Mouse (Mus musculus): ENCODE measurements around the gene Sgk1. TPM values are rescaled to one million over a fixed set of nuclear protein-coding genes. Genes with fewer than 3 reads are reported as not detected.
A peak's percentile ranks its signal among the peaks of the same experiment; 100 is the strongest.

The Sgk1 gene
- polyA plus RNA-seq, 1 experiment from 2014 or later, result 28.2 TPM

DNA sequence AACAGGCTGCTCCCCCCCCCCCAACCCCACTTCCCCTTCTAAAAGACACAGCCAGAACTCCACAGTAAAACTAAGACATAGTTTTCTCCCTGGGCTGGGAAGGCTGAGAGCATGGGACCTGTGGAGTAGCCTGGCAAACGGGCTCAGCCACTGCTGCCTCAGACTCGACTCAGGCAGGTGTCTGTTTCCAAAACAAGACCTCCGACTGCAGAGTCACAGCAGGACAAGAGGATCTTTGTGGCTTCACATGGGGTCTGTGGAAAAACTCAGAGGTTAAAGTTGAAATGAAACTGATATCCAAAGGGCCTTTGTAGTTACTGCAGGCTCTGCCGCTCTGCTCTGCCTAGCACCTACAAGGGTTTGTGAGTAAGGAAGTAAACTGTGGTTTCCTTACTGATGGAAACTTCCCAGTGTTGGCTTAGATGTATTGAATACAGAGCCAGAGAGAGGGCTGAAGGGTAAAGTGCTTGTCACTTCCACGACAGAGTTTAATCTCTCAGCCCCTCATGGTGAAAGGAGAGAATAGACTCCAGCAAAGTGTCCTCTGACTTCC, 25.0 kb downstream of the Sgk1 start:
- H3K9me3 ChIP-seq, result no peaks in the 10 kb centered on the region
- WGBS, result 19% methylated on average over 5 of the region's 5 CpGs
- no peak overlapping the region for H3K9ac ChIP-seq (replicated peaks)

DNA sequence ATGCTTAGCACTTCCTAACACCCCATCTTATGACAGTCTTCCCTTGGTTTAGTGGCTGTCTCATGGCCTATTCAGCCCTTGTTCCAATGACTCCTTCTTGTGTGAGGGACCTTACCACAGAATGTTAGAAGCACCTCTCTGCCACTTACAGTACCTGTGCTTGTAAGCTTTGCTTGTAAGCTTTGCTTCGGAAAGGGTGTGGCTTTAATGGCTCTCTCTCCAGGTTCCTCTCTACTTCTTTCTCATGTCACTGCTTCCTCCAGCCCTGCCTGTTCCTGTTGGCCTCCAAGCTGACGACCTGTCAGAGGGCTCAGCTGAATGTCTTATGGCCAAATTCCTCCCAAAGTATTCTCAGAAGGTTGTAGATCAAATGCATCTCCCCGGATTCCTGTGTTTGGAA, 25.8 kb downstream of the Sgk1 start:
- Histone ChIP-seq H3K9ac (replicated peaks) (no peak overlapping the region), H3K4me1 (no peaks in the 10 kb centered on the region), H3K4me3 (no peak overlapping the region), H3K36me3 (no peaks in the 10 kb centered on the region), H3K9me3 (no peaks in the 10 kb centered on the region), H3K27me3 (no peaks in the 10 kb centered on the region), H3K4me2 (replicated peaks) (no peak overlapping the region), H3K27ac (replicated peaks) (no peak overlapping the region)
- no peak for ATAC-seq (ENCODE audit: low FRiP score, low read depth)
- WGBS, result 77% methylated on average over 3 of the region's 3 CpGs

More for the DNA sequence above, 25.0 kb downstream of the Sgk1 start:
- H3K36me3 ChIP-seq, result no peaks in the 10 kb centered on the region
- H3K4me1 ChIP-seq, result no peaks in the 10 kb centered on the region
- no peaks in the 10 kb centered on the region for H3K27me3 ChIP-seq
- no peak for ATAC-seq (ENCODE audit: low FRiP score, low read depth)
- no peak overlapping the region for H3K27ac ChIP-seq (replicated peaks)
- H3K4me3 ChIP-seq, result no peak overlapping the region
- no peak overlapping the region for H3K4me2 ChIP-seq (replicated peaks)

GRCm38 (mm10) chr10:21908686-21909085, 26.7 kb downstream of the Sgk1 start:
- Histone ChIP-seq H3K4me1 (no peaks in the 10 kb centered on the region), H3K4me2 (replicated peaks) (no peak overlapping the region), H3K27ac (replicated peaks) (no peak overlapping the region), H3K27me3 (no peaks in the 10 kb centered on the region), H3K4me3 (no peak overlapping the region), H3K9ac (replicated peaks) (no peak overlapping the region), H3K36me3 (no peaks in the 10 kb centered on the region), H3K9me3 (no peaks in the 10 kb centered on the region)
- no peak for ATAC-seq (ENCODE audit: low FRiP score, low read depth)
- WGBS, result 89% methylated on average over 1 of the region's 1 CpGs

DNA sequence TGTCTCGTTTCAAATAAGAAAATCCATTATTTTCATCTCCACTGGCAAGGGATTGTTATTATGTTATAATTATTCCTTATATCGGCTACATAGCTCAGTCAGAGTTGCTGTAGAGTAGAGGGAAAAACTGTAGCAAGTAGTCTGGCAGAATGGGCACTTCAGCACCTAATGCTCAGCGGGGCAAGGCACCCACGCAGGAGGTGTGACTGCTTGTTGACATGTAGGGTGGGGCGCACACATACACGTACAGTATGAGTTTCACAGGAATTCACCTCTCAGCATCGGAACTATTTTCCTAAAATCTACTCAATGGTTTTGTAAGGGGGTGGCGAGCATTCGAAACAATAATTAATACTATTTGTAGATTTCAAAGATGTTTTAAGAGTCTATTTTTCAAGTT, 28.4 kb downstream of the Sgk1 start:
- Histone ChIP-seq H3K4me1 (no peaks in the 10 kb centered on the region), H3K9me3 (no peaks in the 10 kb centered on the region), H3K9ac (replicated peaks) (no peak overlapping the region), H3K4me3 (no peak overlapping the region), H3K27me3 (no peaks in the 10 kb centered on the region), H3K4me2 (replicated peaks) (no peak overlapping the region), H3K27ac (replicated peaks) (no peak overlapping the region), H3K36me3 (no peaks in the 10 kb centered on the region)
- WGBS, result 95% methylated on average over 9 of the region's 9 CpGs
- no peak for ATAC-seq (ENCODE audit: low FRiP score, low read depth)

GRCm38 (mm10) chr10:21911303-21911947, 29.4 kb downstream of the Sgk1 start:
- Histone ChIP-seq H3K27ac (replicated peaks) (no peak overlapping the region), H3K9ac (replicated peaks) (no peak overlapping the region), H3K4me2 (replicated peaks) (no peak overlapping the region), H3K4me3 (no peak overlapping the region), H3K27me3 (no peaks in the 10 kb centered on the region), H3K4me1 (no peaks in the 10 kb centered on the region), H3K36me3 (no peaks in the 10 kb centered on the region), H3K9me3 (no peaks in the 10 kb centered on the region)
- ATAC-seq (ENCODE audit: low FRiP score, low read depth), result no peak
- 78% methylated on average over 10 of the region's 10 CpGs for WGBS

GRCm38 (mm10) chr10:21914751-21915150, 32.8 kb downstream of the Sgk1 start:
- no peak overlapping the region for H3K27ac ChIP-seq (replicated peaks)
- H3K9ac ChIP-seq (replicated peaks), result no peak overlapping the region
- WGBS, result 20% methylated on average over 1 of the region's 1 CpGs
- H3K4me1 ChIP-seq, result no peaks in the 10 kb centered on the region
- no peak for ATAC-seq (ENCODE audit: low FRiP score, low read depth)
- no peaks in the 10 kb centered on the region for H3K9me3 ChIP-seq
- H3K4me3 ChIP-seq, result no peak overlapping the region
- H3K4me2 ChIP-seq (replicated peaks), result no peak overlapping the region
- H3K36me3 ChIP-seq, result no peaks in the 10 kb centered on the region
- H3K27me3 ChIP-seq, result no peaks in the 10 kb centered on the region

- no peak overlapping the region for H3K4me3 ChIP-seq
These were observed 34.5 kb downstream of the Sgk1 start for GRCm38 (mm10) chr10:21916301-21917071.

DNA sequence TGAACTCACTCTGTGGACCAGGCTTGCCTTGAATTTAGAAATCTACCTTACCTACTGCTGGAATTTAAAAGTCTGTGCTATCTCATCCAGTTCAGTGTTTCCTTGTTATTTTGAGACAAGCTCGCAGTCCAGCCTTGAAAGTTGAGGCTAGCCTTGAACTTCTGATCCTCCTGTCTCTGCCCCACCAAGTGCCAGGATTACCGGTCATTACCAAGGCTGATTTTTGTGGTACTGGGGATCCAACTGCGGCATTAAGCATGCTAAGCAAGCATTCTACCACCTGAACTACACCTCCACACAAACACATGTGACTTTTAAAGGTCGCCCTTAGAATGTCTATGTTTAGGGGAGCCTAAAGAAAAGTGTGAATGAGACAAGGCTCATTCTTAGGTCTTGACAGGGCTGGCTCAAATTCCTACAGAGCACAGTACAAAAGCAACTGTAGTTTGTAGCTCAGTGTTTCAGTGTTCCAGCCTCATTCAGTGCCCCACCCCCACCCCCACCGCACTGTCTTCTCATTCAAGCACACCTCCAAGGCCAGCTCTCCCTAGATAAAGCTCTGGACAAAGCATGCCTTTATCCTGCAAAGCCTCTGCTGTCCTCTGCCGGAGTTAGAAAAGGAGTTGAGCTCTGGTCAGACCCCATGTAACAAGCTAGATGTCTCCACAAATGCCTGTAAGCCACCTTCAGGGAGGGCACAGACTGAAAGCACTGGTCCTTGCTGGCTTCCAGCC, 36.2 kb downstream of the Sgk1 start:
- ATAC-seq (ENCODE audit: low FRiP score, low read depth), result no peak
- no peak overlapping the region for H3K4me3 ChIP-seq
- H3K4me2 ChIP-seq (replicated peaks), result no peak overlapping the region
- 76% methylated on average over 6 of the region's 6 CpGs for whole genome bisulfite sequencing
- no peak overlapping the region for H3K9ac ChIP-seq (replicated peaks)
- no peaks in the 10 kb centered on the region for H3K27me3 ChIP-seq
- peaks cover 9% of the 10 kb centered on the region for H3K4me1 ChIP-seq
- no peaks in the 10 kb centered on the region for H3K9me3 ChIP-seq
- no peak overlapping the region for H3K27ac ChIP-seq (replicated peaks)
- H3K36me3 ChIP-seq, result no peaks in the 10 kb centered on the region

More at GRCm38 (mm10) chr10:21916301-21917071, 34.5 kb downstream of the Sgk1 start:
- no peaks in the 10 kb centered on the region for H3K27me3 ChIP-seq
- no peaks in the 10 kb centered on the region for H3K9me3 ChIP-seq
- H3K9ac ChIP-seq (replicated peaks), result no peak overlapping the region
- H3K36me3 ChIP-seq, result no peaks in the 10 kb centered on the region
- WGBS, result 85% methylated on average over 11 of the region's 11 CpGs
- no peak overlapping the region for H3K4me2 ChIP-seq (replicated peaks)
- no peak overlapping the region for H3K27ac ChIP-seq (replicated peaks)
- H3K4me1 ChIP-seq, result no peaks in the 10 kb centered on the region
- ATAC-seq (ENCODE audit: low FRiP score, low read depth), result no peak

DNA sequence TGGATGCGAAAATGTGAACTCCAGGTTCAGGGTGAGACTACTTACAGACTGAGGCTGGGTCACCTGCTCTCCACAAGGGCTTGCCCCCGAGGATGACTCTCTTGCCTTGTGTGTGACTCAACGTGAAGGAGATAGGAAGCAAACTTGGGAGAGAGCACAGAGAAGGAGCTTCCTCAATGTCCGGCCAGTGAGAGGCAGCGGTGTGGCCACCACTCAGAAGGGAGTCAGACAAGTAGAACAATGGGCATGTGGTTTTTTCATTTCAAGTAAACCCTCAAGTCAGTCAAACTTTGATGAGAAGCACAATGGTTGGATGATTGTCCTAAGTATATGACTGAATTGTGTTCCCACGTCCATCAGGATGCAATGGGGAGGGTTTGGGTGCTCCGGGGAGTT, 36.8 kb downstream of the Sgk1 start:
- H3K9me3 ChIP-seq, result no peaks in the 10 kb centered on the region
- no peak overlapping the region for H3K4me2 ChIP-seq (replicated peaks)
- H3K36me3 ChIP-seq, result no peaks in the 10 kb centered on the region
- H3K27me3 ChIP-seq, result no peaks in the 10 kb centered on the region
- peaks cover 15% of the 10 kb centered on the region for H3K4me1 ChIP-seq
- H3K27ac ChIP-seq (replicated peaks), result no peak overlapping the region
- WGBS, result 83% methylated on average over 7 of the region's 7 CpGs
- no peak for ATAC-seq (ENCODE audit: low FRiP score, low read depth)
- no peak overlapping the region for H3K4me3 ChIP-seq
- no peak overlapping the region for H3K9ac ChIP-seq (replicated peaks)

GRCm38 (mm10) chr10:21920611-21921010, 38.6 kb downstream of the Sgk1 start:
- Histone ChIP-seq H3K27ac (replicated peaks) (no peak overlapping the region), H3K4me3 (no peak overlapping the region), H3K4me2 (replicated peaks) (no peak overlapping the region), H3K4me1 (peaks cover 19% of the 10 kb centered on the region), H3K36me3 (no peaks in the 10 kb centered on the region), H3K9ac (replicated peaks) (no peak overlapping the region), H3K9me3 (no peaks in the 10 kb centered on the region), H3K27me3 (no peaks in the 10 kb centered on the region)
- WGBS, result 73% methylated on average over 2 of the region's 2 CpGs
- ATAC-seq (ENCODE audit: low FRiP score, low read depth), result no peak

DNA sequence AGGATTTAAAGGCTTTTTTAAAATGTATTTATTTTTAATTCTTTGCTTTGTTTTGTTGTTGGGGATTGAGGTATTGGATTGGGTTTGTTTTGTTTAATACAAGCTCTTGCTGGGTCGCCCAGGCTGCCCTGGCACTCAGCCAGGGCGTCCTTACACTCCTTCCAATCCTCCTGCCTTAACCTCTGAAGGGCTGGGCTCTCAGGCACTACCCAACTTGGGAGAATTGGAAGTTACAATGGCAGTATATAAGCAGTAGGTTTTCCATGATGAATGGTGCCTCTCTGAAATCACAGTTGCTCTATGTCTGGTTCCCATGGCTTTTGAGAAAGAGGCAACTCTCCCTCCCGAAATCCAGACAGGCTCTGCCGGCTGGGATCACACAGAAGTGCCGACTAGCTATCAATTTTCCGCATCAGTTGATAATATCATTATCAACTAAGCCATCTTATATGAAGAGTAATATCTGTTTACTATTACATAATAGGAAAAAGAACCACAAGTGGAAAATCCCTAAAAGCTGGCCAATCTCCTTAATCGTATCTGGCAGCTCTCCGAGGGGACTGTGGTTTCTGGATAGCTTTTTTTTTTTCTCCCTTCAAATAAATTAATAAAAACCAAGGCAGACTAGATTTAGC, 40.8 kb downstream of the Sgk1 start:
- no peak for ATAC-seq (ENCODE audit: low FRiP score, low read depth)
- 39% methylated on average over 8 of the region's 8 CpGs for WGBS
- Histone ChIP-seq H3K36me3 (no peaks in the 10 kb centered on the region), H3K27ac (replicated peaks) (peak overlapping the region; percentile 55; the same call in 1 of the 2 replicates), H3K9me3 (no peaks in the 10 kb centered on the region), H3K4me2 (replicated peaks) (peak overlapping the region; percentile 37; the same call in 1 of the 2 replicates), H3K27me3 (no peaks in the 10 kb centered on the region), H3K9ac (replicated peaks) (no peak overlapping the region), H3K4me1 (peaks cover 19% of the 10 kb centered on the region), H3K4me3 (no peak overlapping the region)

Data from midbrain, embryonic 12.5 days (tissue).